Mouse (Mus musculus) inflammation-experienced regulatory T-cells, adult 16 weeks (primary cell): ENCODE results near the gene Zfp94. TPM values are rescaled to one million over a fixed set of nuclear protein-coding genes. Genes with fewer than 3 reads are reported as not detected.

Experiments
- polyA plus RNA-seq: library from polyadenylated mRNA; unstranded; fragments of 100-300 nt; shearing (Covaris generic); gene quantifications from one replicate; pipeline ENCODE4 v1.2.1, GENCODE M21; 2017

The Zfp94 gene
- polyA plus RNA-seq, result 16.9 TPM

GRCm38 (mm10) chr7:24316567-24317092 lies at the start of gene Zfp94:
Gene Zfp94 (minus strand): TSS chr7:24316666.

GRCm38 (mm10) chr7:24348896-24349295 lies 32.4 kb upstream of the Zfp94 start, which contains the start of gene Lypd5:
Gene Lypd5 (plus strand): TSS chr7:24349196.

GRCm38 (mm10) chr7:24333304-24333986 lies 17.0 kb upstream of the Zfp94 start, which contains the start of gene Tescl:
Gene Tescl (minus strand): TSS chr7:24333936.

GRCm38 (mm10) chr7:24300771-24301282 lies 15.6 kb downstream of the Zfp94 start, which contains the start of gene Zfp61:
Gene Zfp61 (minus strand): TSS chr7:24301232.

GRCm38 (mm10) chr7:24270288-24270672 lies 46.2 kb downstream of the Zfp94 start, which contains the start of gene Zfp93:
Gene Zfp93 (plus strand): TSS chr7:24270420.

GRCm38 (mm10) chr7:24254633-24255474 lies 61.6 kb downstream of the Zfp94 start, which contains the start of gene Zfp108:
Gene Zfp108 (plus strand): TSS chr7:24254794.

Other genes starting within 250 kb of the Zfp94 start
- gene Zfp180, start 234.7 kb downstream of the Zfp94 start, polyA plus RNA-seq, result 42.0 TPM
- gene Zfp112, start 204.4 kb downstream of the Zfp94 start, polyA plus RNA-seq, result 1.4 TPM
- gene Zfp235, start 182.5 kb downstream of the Zfp94 start, polyA plus RNA-seq, result 20.7 TPM
- gene Zfp114, start 141.6 kb downstream of the Zfp94 start, polyA plus RNA-seq, result 1.9 TPM
- gene Zfp111, start 105.2 kb downstream of the Zfp94 start, polyA plus RNA-seq, result 1.2 TPM
- gene Zfp109, start 79.1 kb downstream of the Zfp94 start, polyA plus RNA-seq, result 7.7 TPM
- 1.0 TPM for gene Zfp108, start 61.9 kb downstream of the Zfp94 start, polyA plus RNA-seq
- 3.7 TPM for gene Zfp93, start 46.2 kb downstream of the Zfp94 start, polyA plus RNA-seq
- 28.4 TPM for gene Zfp61, start 15.4 kb downstream of the Zfp94 start, polyA plus RNA-seq
- gene Tescl, start 17.3 kb upstream of the Zfp94 start, polyA plus RNA-seq, result not detected
- gene Lypd5, start 32.5 kb upstream of the Zfp94 start, polyA plus RNA-seq, result not detected
- gene Kcnn4, start 53.6 kb upstream of the Zfp94 start, polyA plus RNA-seq, result 174 TPM
- 61.3 TPM for gene Smg9, start 83.0 kb upstream of the Zfp94 start, polyA plus RNA-seq
- gene Irgc1, start 135.6 kb upstream of the Zfp94 start, polyA plus RNA-seq, result not detected
- gene Plaur, start 145.8 kb upstream of the Zfp94 start, polyA plus RNA-seq, result 0.96 TPM
- gene Cadm4, start 165.4 kb upstream of the Zfp94 start, polyA plus RNA-seq, result not detected
- 1.6 TPM for gene Zfp428, start 190.3 kb upstream of the Zfp94 start, polyA plus RNA-seq
- gene AC161166.1, start 195.8 kb upstream of the Zfp94 start, polyA plus RNA-seq, result not detected
- 1.2 TPM for gene Irgq, start 214.0 kb upstream of the Zfp94 start, polyA plus RNA-seq
- not detected for gene Pinlyp, start 229.5 kb upstream of the Zfp94 start, polyA plus RNA-seq
- 74.3 TPM for gene Xrcc1, start 229.6 kb upstream of the Zfp94 start, polyA plus RNA-seq